Mouse (Mus musculus) lung, postnatal 0 days (tissue): Measurements from ENCODE around the gene Pnpla2. TPM values are rescaled to one million over a fixed set of nuclear protein-coding genes. Genes with fewer than 3 reads are reported as not detected.
A peak's percentile ranks its signal among the peaks of the same experiment; 100 is the strongest.

Source experiments
- ATAC-seq: fragments of 200-750 bp; cut with Nextera tagmentation; 2 replicates; pipeline ENCODE4 v1.8.0; 2017; ENCODE audit warnings: moderate library complexity
- DNase-seq: peaks from one replicate; pipeline ENCODE4 v3.0.0-alpha.2; 2016; ENCODE audit warnings: low spot score
- H3K27ac ChIP-seq: fragments of 300-500 bp; sonication (generic); 2 replicates; pipeline ENCODE4 v1.5.1; 2014; ENCODE audit warnings: antibody characterized with exemption, mild to moderate bottlenecking, low read length, mixed read lengths
- H3K27me3 ChIP-seq: fragments of 300-500 bp; sonication (generic); replicated peaks from 2 replicates; pipeline ENCODE4 v1.6.1; 2014; ENCODE audit warnings: low read length, mixed read lengths; ENCODE audit not compliant: insufficient read depth
- H3K36me3 ChIP-seq: fragments of 300-500 bp; sonication (generic); 2 replicates; pipeline ENCODE4 v1.6.1; 2014; ENCODE audit warnings: low read length, mixed read lengths; ENCODE audit not compliant: insufficient read depth
- H3K4me1 ChIP-seq: fragments of 300-500 bp; sonication (generic); 2 replicates; pipeline ENCODE4 v1.6.1; 2014; ENCODE audit warnings: antibody characterized with exemption, low read depth, low read length, mixed read lengths; ENCODE audit not compliant: insufficient read depth
- H3K4me2 ChIP-seq: fragments of 300-500 bp; sonication (generic); replicated peaks from 2 replicates; pipeline ENCODE4 v1.6.1; 2014; ENCODE audit warnings: low read depth, mild to moderate bottlenecking, low read length, moderate library complexity, mixed read lengths
- H3K4me3 ChIP-seq: fragments of 300-500 bp; sonication (generic); 2 replicates; pipeline ENCODE4 v1.5.1; 2014; ENCODE audit warnings: low read depth, low read length
- H3K9ac ChIP-seq: fragments of 300-500 bp; sonication (generic); replicated peaks from 2 replicates; pipeline ENCODE4 v1.6.1; 2014; ENCODE audit warnings: low read depth, mild to moderate bottlenecking
- H3K9me3 ChIP-seq: fragments of 300-500 bp; sonication (generic); 2 replicates; pipeline ENCODE4 v1.6.1; 2016; ENCODE audit warnings: low read length, mixed read lengths
- CTCF ChIP-seq: IDR thresholded peaks from 2 replicates; pipeline ENCODE4 v1.5.1; 2016; ENCODE audit warnings: antibody characterized with exemption, mild to moderate bottlenecking
- EP300 ChIP-seq: IDR thresholded peaks from 2 replicates; pipeline ENCODE4 v1.6.1; 2016; ENCODE audit warnings: antibody characterized with exemption, mild to moderate bottlenecking, control low read depth
- WGBS: fragments of 180-500 bp; shearing (Covaris S2); extraction: QIAGEN DNeasy Blood & Tissue Kit; methylation state at CpG from one replicate; pipeline ENCODE4 v1.1.7; 2014; 5-methylcytosine and 5-hydroxymethylcytosine counted together
- polyA plus RNA-seq: library from polyadenylated mRNA; unstranded; fragments of >200 nt; fragmentation: Nextera tagmentation; extraction: Ambion mirVana; gene quantifications from 2 replicates; pipeline ENCODE4 v1.2.1, GENCODE M21; 2015

Gene Pnpla2
- polyA plus RNA-seq, 1 experiment from 2014 or later, result 116 TPM

DNA sequence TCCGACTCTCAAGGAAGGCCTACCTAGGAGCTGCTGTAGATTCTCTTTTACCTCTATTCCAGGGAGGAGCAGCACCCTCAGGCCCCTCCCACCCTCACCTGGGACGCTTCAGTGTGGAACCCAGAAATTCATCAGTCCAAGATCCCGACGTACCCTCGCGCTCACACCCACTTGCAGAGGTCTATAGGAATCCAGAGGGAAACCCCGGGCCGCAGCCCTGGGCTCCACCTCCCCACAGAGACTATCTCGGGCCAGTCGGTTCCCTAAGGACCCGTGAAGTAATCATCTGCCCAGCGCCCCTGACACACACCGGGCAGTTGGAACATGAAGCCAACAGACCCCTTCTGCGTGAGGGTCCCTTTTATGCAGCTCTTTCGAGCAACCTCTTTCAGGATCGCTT is 41.7 kb upstream of the Pnpla2 start:
- TF ChIP-seq CTCF (no peak), EP300 (no peak)
- peak; percentile 37 for DNase-seq

DNA sequence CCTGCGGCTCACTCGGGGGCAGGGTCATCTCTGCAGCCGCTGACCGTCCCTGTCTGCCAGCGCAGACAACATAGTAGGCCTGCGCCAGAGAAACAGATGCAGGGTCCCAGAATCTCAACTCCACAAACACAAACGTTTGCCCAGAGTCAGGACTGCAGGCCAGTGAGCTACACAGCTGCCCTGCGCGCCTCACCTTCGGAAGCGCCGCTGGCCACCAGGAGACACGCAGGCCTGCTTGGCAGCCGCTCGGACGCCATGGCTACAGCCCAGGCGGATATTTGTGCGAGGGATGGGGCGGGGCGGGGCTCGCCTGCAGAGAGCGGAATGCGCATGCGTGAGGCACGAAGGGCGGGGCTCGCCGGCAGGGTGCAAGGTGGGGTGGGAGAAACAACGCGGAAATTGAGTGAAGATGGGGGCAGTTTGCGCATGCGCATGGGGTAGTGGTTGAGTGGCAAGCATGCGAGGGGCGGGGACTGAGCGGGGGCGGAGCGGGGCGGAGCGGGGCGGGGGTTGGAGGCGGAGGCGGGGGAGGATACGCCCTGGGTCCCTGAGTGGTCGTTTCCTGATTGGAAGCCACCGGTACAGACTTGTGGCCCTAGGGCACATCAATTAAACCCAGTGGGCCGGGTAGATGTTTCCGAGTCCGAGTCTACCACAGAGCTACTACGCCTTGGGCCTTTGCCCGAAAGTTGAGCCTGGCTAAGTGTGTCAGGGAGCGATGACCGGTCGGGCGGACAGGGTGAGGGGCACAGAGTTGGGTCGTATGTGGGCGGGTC is 41.0 kb upstream of the Pnpla2 start, which contains the start of gene Gatd1:
Gene Gatd1, minus strand, starts transcription at position 328 of the 776 bp plus-strand sequence.
- H3K27ac ChIP-seq, result peak within 1 kb of the TSS; percentile 73
- WGBS, result 1% methylated on average over 55 of the region's 56 CpGs
- peak within 1 kb of the TSS; percentile 66 for H3K9ac ChIP-seq
- H3K27me3 ChIP-seq, result no peaks in the 10 kb centered on the region
- H3K36me3 ChIP-seq, result no peaks in the 10 kb centered on the region
- H3K4me3 ChIP-seq, result peak within 1 kb of the TSS; percentile 74
- DNase-seq, result peak; percentile 99
- peak; percentile 95 for ATAC-seq
- TF ChIP-seq EP300 (no peak), CTCF (peak; percentile 48)
- no peaks in the 10 kb centered on the region; the same call in 1 of the 2 replicates for H3K4me1 ChIP-seq
- H3K9me3 ChIP-seq, result no peaks in the 10 kb centered on the region
- H3K4me2 ChIP-seq, result peak within 1 kb of the TSS; percentile 91

More for the DNA sequence above, 41.7 kb upstream of the Pnpla2 start:
- Histone ChIP-seq H3K27ac (peak overlapping the region; percentile 73), H3K4me2 (peak overlapping the region; percentile 91), H3K9ac (peak overlapping the region; percentile 66), H3K4me1 (no peaks in the 10 kb centered on the region; the same call in 1 of the 2 replicates), H3K27me3 (no peaks in the 10 kb centered on the region), H3K4me3 (peak overlapping the region; percentile 74), H3K36me3 (no peaks in the 10 kb centered on the region), H3K9me3 (no peaks in the 10 kb centered on the region)
- ATAC-seq, result 0 out of 2 replicates have a peak, but pooled peaks have one; percentile 1
- 4% methylated on average over 16 of the region's 16 CpGs for WGBS

- no peak for ATAC-seq
- H3K4me3 ChIP-seq, result no peak overlapping the region
- no peaks in the 10 kb centered on the region for H3K27me3 ChIP-seq
- WGBS, result 75% methylated on average over 6 of the region's 6 CpGs
- H3K9me3 ChIP-seq, result no peaks in the 10 kb centered on the region
- H3K36me3 ChIP-seq, result no peaks in the 10 kb centered on the region
- DNase-seq, result no peak
- H3K4me2 ChIP-seq, result no peak overlapping the region
- no peaks in the 10 kb centered on the region; the same call in 1 of the 2 replicates for H3K4me1 ChIP-seq
- H3K27ac ChIP-seq, result no peak overlapping the region
- TF ChIP-seq CTCF, result no peak
- no peak for TF ChIP-seq EP300
- H3K9ac ChIP-seq, result no peak overlapping the region
Measured at GRCm38 (mm10) chr7:141416144-141416841, 38.7 kb upstream of the Pnpla2 start.

DNA sequence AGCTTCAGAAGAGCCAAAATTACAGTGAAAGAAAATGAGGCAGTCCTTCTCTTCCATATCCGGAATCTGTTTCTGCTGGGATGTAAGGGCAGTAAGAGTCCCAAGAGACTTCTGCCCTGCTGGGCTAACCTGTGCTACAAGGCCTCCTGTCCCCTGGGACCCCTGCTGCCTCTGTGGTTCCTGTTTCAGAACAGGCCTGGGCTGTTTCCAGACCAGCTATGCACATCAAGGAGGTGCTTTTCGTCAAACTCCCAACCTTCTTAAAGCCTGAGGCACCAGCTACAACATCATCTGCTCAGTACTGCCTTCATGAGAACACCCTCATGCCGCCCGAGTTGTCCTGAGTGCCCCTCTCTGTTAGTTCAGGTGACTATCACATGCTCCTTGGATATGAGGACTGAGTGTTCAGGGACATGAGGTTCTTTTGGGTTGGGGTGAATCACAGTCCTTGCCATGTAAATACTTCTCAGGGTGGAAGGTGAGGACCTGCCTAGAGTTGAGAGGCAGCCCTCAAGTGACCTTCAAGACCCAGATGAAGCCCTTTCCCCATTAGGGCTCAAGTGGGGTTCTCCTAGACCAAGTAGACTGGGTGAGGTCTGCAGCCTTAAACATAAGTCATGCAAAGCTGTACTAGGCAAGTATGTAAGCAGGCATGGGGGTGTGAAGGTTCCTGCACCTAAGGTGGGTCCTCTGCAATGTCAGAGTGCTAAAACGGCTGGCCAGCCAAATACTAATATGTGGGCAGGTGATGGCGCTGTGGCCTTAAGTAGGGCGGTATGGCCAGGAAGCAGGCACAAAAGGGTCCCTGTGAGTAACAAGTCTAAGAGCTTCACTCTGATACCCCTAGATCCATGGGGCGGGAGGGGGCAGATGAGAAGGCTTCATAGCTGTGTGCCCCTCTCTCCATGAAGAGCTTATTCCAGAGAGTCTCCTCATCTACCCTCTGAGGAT is 37.0 kb upstream of the Pnpla2 start:
- WGBS, result 70% methylated on average over 8 of the region's 8 CpGs
- no peaks in the 10 kb centered on the region for H3K9me3 ChIP-seq
- no peak overlapping the region for H3K4me2 ChIP-seq
- no peak overlapping the region for H3K9ac ChIP-seq
- TF ChIP-seq EP300, result peak; percentile 86
- peak; percentile 30 for TF ChIP-seq CTCF
- H3K4me1 ChIP-seq, result no peaks in the 10 kb centered on the region; the same call in 1 of the 2 replicates
- no peak overlapping the region for H3K4me3 ChIP-seq
- H3K36me3 ChIP-seq, result no peaks in the 10 kb centered on the region
- DNase-seq (no peak), ATAC-seq (no peak)
- no peak overlapping the region for H3K27ac ChIP-seq
- H3K27me3 ChIP-seq, result no peaks in the 10 kb centered on the region

DNA sequence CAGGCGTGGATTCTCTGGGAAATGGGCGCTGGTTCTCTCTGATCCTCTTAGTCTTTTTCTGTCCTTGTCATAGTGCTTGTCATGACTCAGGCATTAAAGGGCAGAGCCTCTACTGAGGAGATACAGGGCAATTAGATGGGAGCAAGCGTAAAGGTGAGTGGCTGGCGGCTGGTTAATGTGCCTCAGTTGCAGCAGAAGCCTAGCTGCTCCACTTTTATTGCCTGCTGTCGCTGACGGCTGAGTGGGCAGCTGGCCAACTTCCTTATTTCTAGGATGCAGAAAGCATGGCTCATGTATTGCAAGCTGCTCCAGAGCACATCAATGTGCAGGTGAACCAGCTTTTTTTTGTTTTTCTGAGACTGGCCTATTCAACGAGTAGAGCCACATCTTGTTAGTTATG is 36.0 kb upstream of the Pnpla2 start:
- DNase-seq, result no peak
- TF ChIP-seq EP300 (no peak), CTCF (no peak)
- Histone ChIP-seq H3K9ac (no peak overlapping the region), H3K36me3 (no peaks in the 10 kb centered on the region), H3K9me3 (no peaks in the 10 kb centered on the region), H3K4me1 (no peaks in the 10 kb centered on the region; the same call in 1 of the 2 replicates), H3K27me3 (no peaks in the 10 kb centered on the region), H3K27ac (no peak overlapping the region), H3K4me3 (no peak overlapping the region), H3K4me2 (no peak overlapping the region)
- ATAC-seq, result no peak
- WGBS, result 54% methylated on average over 7 of the region's 7 CpGs
